Mouse (Mus musculus) heart, postnatal 10 days (tissue): ENCODE measurements at regions not wholly inside any gene's neighbourhood (a gene's known extent, or its start where the extent isn't known, plus 50 kb on each side); places are given as distances from the start of the nearest gene placed in this dataset.

Source experiments
- DNase-seq, 2 experiments: peaks; one replicate each; pipeline ENCODE4 v3.0.0; 2021
- intact Hi-C: fragments of 180-260 bp; cut with DNase I; formaldehyde crosslinking; loops from one replicate; pipeline ENCODE4 v1.15.1; 2025

GRCm38 (mm10) chr15:36427334-36427733, 580.2 kb downstream of the Zfp706 start:
- intact Hi-C loops, result no loop called here
- no peak for DNase-seq

DNA sequence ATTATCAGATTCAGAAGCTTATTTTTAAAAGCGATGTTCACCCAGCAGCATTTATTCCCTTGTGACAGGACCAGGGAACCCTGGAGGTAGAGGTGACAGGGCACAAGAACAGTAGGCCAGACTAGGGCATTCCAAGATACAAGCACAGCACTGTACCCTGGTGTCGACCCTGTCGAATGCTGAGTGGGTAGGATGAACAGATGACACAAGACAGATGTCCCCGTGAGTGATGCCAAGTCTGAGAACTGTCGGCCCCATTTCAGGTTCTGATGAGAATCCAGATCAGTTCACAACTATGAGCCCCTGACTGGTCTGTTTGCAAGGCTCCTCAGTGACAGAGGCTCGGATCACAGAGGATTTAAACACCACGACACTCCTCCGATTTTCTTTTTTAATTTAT, 581.7 kb downstream of the Zfp706 start:
- intact Hi-C loops, result no loop called here
- no peak for DNase-seq

GRCm38 (mm10) chr15:36424047-36424446, 583.5 kb downstream of the Zfp706 start:
- intact Hi-C loops, result no loop called here
- DNase-seq, result no peak

DNA sequence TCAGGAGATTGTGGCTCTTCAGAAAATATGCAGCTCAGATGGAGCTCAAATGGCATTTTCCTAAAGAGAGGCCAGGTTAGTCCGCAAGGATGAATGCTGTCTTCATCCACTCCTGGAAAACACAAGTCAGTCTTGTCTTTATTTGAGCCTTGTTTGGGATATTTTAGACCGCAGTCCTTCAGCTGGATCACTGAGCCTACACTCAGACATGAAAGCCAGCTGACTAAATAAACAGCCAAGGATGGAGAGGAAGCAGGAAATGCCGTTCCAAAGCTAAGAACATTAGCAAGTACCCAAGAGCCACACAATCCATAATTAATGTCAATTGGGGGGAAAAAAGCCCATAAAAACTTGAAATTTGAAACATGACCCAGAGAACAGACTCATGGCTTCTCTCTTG, 584.8 kb downstream of the Zfp706 start:
- DNase-seq, result no peak
- intact Hi-C loops, result no loop called here

DNA sequence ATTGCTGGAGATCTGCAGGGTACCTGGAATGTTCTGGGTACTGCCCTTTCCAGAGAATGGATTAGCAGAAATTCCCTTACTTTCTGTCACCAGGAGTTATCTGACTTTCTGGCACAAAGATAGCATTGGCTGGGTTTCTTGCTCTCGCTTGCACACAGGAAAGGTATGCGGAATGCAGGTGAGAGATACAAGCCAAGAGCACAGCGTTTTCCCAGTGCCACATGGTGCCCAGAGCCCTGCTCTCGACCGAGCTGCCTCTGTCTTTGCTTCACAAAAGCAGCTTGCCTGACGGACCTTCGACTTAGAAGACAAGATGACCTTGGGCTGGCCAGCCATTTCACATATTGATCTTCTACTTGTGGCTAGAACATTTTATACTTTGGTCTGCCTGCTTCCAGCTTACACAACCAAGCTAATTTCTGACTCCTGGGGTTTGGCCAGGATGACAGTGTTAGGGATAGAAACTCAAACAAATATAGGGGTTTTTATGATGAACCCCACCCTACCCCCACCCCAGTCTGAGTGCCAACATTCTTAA, 587.6 kb downstream of the Zfp706 start:
- intact Hi-C loops, result no loop called here
- peak; percentile 42 to 53 for DNase-seq

- intact Hi-C loops, result no loop called here
- no peak for DNase-seq
These were observed 590.1 kb downstream of the Zfp706 start for GRCm38 (mm10) chr15:36417426-36417825.

- intact Hi-C loops, result no loop called here
- no peak for DNase-seq
These were observed 591.9 kb downstream of the Zfp706 start for GRCm38 (mm10) chr15:36415552-36416249.

DNA sequence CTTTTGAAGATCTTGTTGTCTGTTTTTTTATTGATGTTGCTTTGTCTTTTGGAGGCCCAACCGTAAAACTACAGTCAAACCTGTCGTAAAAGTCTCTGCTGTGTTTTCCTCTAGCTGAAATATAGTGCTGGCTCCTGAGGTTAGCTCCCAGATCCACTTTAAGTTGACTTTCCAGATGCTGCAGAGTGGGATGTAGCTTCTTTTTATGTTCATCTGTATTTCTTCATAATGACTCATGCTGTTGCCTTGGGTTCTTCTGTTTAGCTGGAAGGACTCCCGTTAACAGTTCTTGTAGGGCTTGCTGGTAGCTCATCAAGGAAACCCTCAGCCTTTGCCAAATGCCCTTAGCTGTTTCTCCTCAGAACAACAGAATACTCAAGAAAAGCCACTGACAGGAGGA, 595.6 kb downstream of the Zfp706 start:
- no peak for DNase-seq
- intact Hi-C loops, result no loop called here

GRCm38 (mm10) chr15:36405446-36405845, 602.1 kb downstream of the Zfp706 start:
- intact Hi-C loops, result no loop called here
- DNase-seq, result no peak

DNA sequence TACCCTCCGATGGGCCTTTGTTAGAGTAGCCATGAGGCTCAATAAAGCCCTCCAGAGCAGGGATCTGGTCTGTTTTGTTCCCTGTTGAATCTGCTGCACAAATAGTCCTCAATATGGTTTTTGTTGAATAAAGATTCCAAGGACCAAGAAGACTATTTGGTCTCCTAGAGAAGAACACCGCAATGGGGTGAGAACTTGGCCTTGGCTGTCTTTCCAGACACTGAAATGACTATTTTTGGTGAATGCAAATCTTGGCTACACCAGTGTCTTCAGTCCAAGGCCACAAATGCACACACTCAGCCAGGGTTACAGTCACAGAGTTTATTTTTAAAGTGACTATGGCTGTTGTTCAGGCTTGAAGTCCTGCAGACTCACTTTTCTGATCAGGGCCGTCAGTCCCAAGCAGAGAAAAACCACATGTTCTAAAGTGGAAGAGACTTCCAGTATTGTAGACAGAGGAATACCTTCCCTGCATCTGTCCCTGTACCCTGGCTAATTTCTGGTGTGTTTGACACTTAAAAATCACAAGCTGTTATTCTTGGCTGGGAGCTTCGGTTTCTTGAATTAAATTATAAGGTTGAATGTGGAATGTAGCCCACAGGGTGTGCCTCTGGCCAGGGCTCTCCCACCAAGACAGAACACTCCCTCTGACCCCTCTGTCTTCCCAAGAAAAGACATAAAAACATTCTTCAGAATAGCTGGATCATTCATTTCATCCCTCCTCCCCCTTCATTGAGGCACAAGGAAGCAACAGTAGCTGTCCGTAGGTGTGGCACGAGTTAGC, 604.0 kb downstream of the Zfp706 start:
- intact Hi-C loops, result no loop called here
- DNase-seq, result no peak

- DNase-seq, result no peak
- intact Hi-C loops, result no loop called here
These were observed 605.5 kb downstream of the Zfp706 start for GRCm38 (mm10) chr15:36402051-36402450.

DNA sequence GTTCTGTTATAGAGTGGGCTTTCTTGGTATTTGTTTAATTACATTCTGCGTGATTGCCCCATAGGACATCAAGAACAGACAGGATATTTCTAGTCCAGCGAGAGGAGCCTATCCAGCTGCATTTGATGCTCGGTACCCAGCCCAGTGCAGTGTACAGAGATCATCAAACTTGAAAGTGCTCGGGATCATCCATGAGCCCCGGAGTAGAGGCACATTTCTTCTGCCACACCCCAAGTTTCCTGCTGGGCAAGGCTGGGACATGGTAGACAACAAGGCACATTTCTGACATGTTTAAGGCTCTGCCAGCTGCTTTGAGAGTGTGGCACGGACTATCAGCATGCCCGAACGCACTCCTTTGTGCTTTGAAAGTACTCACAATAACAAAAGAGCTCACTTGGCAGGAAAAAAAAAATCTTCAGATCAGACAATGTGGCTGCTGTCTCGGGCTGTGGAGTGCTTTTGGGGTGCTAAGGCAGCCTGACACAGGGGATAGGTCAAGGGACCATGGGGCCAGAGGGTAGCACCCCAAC, 607.2 kb downstream of the Zfp706 start:
- DNase-seq, result no peak
- intact Hi-C loops, result no loop called here

DNA sequence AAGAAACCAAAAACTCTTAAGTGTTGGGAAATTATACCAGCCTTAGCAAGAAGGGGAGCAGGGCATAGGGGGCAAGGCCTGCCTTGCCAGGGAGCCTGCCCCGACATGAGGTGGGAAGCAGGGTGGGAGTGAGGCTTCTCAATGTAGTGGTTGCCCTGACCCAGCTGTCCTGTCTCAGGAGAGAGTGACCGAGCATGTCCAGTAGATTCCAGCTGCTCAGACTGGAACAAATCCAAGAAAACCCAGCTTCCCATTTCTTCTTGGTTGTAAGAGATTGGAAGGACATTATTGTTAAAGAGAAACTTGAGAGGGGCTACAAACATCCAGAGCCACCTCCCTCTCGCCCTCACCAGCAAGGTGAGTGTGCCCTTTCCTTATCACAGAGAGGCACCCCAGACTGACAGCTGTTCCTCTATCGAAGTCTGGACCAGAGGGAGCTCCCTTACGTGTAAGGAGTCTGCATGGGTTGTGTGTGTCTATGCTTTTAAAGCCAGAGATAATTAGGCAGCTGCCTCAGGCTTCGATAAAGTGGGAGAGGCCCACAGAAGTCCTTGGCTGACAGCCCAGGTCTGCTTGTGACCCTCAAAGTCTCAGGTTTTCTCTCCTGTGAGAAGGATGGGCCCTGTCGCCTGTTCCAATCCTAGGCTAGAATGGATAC, 608.1 kb downstream of the Zfp706 start:
- intact Hi-C loops, result no loop called here
- peak; percentile 72 to 78 for DNase-seq

DNA sequence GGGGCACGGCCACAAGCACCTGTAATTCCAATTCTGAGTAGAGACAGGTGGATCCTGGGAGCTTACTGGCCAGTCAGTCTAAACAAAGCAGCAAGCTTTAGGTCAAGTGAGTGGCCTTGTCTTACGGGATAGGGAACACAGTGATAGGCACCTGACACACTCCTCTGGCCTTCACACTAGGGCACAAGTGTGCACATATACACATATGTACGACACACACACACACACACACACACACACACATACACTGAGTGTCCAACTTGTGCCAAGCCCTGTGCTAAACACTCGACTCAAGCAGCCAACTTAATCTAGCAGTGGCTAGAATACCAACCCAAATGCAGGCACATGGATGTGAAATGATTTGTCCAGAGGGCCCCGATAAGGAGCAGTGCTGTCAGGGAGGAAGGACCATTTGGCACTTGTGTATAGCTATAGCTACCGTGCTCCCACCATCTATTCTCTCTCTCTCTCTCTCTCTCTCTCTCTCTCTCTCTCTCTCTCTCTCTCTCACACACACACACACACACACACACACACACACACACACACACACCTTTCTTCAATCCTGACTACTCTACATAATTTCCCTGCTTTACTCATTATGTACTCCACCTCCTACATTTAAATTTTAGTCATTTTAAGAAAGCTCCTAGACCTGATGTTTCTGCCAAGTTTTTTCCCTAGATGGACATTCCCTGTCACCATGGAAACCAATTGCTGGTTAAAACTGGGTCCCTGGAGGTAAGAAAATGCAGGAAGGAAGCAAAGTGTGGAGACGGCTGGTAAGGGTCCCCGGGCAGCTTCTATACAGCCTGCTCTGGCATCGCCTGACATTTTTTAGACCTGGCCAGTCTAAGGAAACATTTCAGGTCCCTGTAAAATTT, 609.2 kb downstream of the Zfp706 start:
- intact Hi-C loops, result no loop called here
- DNase-seq, result no peak

GRCm38 (mm10) chr15:36396791-36397190, 610.8 kb downstream of the Zfp706 start:
- intact Hi-C loops, result no loop called here
- no peak for DNase-seq

DNA sequence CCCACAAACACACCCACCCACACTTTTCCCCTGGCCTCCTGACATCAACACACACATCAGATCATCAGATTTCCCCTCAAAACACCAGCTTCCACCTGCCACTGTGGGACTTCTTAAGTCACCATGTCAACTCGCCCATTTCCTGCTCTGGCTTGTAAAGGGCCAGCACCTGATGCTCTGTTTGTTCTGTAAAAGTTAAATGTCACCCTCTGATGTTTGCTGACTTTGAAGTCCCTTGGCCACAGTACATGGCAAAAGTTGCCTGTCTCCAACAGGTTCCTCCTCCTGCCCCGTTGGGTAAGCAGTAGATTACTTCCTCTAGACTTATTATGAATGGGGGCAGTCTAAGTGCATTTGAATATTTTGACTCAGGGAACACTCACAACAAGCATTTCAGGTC, 611.3 kb downstream of the Zfp706 start:
- intact Hi-C loops, result no loop called here
- no peak for DNase-seq

DNA sequence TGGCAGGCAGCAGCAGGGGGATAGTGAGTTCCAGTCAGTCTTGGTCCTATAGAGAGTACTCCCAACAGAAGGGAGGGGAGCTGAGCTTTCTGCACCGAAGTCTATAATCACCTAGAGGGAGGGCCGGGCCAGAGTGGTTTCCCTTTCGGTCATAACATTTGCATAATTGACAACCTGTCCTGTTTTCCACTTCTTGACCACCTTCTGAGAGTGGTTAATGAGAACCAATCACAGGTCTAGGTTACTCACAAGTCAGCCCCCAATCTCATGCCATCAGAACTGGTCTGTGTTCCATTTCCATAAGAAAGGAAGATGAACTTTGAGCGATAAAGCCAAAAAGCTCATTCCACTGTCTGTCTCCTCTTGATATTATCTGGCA, 611.9 kb downstream of the Zfp706 start:
- DNase-seq, result no peak
- intact Hi-C loops, result no loop called here

GRCm38 (mm10) chr15:36394914-36395671, 612.5 kb downstream of the Zfp706 start:
- intact Hi-C loops, result no loop called here
- DNase-seq, result no peak

GRCm38 (mm10) chr15:36389775-36390174, 617.8 kb downstream of the Zfp706 start:
- intact Hi-C loops, result no loop called here
- DNase-seq, result no peak

DNA sequence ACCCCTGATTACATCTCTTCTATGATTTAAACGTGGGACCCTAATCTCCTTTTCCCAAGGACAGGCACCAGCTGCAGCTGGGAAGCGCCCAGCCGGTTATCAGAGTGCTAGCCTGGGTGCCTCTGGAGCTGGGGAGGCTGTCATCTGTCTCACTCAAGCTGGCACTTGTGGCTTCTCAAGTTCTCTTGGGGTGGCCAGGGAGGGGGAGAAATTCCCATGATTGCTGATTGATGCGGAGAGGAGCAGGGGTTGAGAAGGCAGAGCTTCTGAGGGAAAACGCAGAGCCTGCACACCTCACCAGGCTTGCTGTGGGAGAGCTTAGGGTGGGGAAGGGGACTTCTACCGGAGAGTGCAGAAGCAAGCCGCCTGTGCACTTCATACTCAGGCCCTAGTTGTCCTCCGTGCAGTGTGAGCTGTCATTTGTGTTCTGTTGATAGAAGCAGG, 626.3 kb downstream of the Zfp706 start:
- intact Hi-C loops, result no loop called here
- DNase-seq, result no peak
